Mouse (Mus musculus) erythroblast, embryonic 14.5 days (primary cell): ENCODE measurements around the gene Vrk1.

Source experiments
- GATA1 ChIP-seq: IDR thresholded peaks from 2 replicates; pipeline ENCODE4 v1.6.1; 2012; ENCODE audit warnings: low read length, inconsistent platforms, mixed read lengths
- TAL1 ChIP-seq: IDR thresholded peaks from 3 replicates; pipeline ENCODE4 v1.6.1; 2012; ENCODE audit warnings: low read length, inconsistent platforms, mixed read lengths

DNA sequence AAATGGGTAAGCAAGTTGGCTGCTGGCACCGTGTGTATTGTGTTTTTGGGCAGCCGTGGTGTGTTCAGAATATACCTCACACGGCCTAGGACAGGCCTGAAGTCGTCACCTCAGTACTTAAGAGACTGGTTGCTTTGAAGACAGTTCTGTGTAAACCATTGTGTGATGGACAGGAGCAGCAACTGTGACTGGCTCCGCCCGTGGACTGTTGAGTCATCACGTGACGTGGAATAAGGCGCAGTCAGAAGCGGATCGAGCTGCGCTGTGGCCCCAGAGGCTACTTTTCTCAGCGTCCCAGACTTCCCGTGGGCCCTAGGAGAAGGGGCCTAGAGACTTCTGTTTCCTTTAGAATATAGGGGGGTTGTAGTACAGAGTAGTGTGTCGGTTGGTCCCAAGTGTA, 66.1 kb downstream of the Vrk1 start:
- TF ChIP-seq GATA1 (no peak), TAL1 (no peak)
